Mouse (Mus musculus) gastrocnemius, adult 2 months (tissue): ENCODE data around the gene Tmem52. TPM values are rescaled to one million over a fixed set of nuclear protein-coding genes. Genes with fewer than 3 reads are reported as not detected.
A peak's percentile ranks its signal among the peaks of the same experiment; 100 is the strongest.
"Not testable (repeated sequence)": the region's sequence is repeated elsewhere in the genome, so short reads cannot be mapped to it uniquely, and the experiment has no call there.

Experiments used
- DNase-seq: peaks from one replicate; pipeline ENCODE4 v3.0.0; 2022
- H3K27ac ChIP-seq: fragments of 200-600 bp; 2 replicates; pipeline ENCODE4 v1.8.1; 2022; ENCODE audit warnings: mild to moderate bottlenecking
- H3K4me3 ChIP-seq: fragments of 200-600 bp; 2 replicates; pipeline ENCODE4 v1.8.1; 2022; ENCODE audit warnings: mild to moderate bottlenecking, moderate library complexity
- CTCF ChIP-seq: fragments of 200-600 bp; IDR thresholded peaks from 2 replicates; pipeline ENCODE4 v1.8.1; 2022; ENCODE audit warnings: antibody characterized with exemption, mild to moderate bottlenecking, moderate library complexity
- intact Hi-C: fragments of 180-260 bp; cut with DNase I; formaldehyde crosslinking; loops from one replicate; pipeline ENCODE4 v1.15.1; 2025
- total RNA-seq, 2 experiments: library from RNA; stranded (reverse); gene quantifications; 2 replicates each; pipeline ENCODE4 v1.2.3; 2021

Tmem52 gene
- total RNA-seq, 2 experiments from 2014 or later, result 215 to 248 TPM

DNA sequence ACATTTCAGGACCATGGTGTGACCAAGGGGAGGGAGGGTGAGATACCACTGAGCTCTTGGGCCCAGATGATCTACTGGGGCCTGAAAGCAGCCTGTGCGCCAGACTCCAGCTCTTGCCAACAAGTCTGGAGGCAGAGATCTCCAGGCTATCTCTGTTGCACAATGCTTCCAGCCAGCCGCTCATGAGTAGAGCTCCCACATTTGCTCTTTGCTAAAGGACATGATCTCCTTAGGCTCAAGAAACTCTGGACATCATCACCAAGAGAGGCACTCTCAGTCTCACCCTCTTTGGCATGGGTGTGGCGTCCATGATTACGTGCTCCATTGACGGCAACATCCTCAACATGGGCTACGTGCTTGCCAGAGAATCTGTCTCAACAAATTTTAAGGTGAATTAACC is 5.3 kb upstream of the Tmem52 start:
- no peak for TF ChIP-seq CTCF
- peak overlapping the region; percentile 79 for H3K27ac ChIP-seq
- no peak for DNase-seq
- H3K4me3 ChIP-seq, result no peak overlapping the region
- intact Hi-C loops, result no loop called here

DNA sequence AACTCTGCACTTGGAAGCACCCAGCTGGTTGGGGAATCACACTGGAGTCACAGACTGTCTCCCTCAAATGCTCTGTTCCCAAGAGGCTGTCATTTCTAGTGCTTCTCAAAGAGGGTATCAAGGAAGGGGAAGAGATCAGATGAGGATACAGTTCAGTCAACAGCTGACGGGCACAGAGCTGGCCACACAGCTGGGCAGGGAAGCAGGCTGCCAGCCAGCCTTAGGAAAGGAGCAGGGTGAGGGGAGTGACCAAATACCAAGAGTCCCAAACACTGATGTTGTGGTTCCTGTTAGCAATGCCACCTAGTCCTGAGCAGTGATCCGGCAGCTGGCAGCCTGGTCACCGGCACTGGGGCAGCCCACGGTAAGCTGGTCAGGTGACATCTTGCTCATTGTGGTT is 4.9 kb upstream of the Tmem52 start:
- Histone ChIP-seq H3K27ac (peak overlapping the region; percentile 79), H3K4me3 (no peak overlapping the region)
- no peak for DNase-seq
- intact Hi-C loops, result no loop called here
- no peak for TF ChIP-seq CTCF

DNA sequence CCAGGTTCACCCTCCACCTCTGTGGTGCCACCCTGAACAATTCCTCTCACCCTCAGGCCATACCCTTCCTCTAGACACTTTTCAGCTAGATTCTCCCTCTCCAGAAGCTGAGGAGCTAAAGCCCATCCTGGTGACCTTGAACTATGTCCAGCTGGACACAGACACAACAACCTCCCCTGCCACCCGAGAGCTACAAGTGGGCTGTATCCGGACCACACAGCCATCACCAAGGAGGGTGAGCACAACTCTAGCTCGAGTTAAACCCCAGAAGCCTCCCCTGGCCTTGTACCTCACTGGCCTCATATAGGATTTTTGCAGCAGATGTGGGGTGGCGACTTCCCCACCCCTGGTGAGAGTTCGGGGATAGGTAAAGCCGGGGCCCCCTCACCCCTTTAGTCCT is 3.3 kb upstream of the Tmem52 start:
- Histone ChIP-seq H3K4me3 (no peak overlapping the region), H3K27ac (peak overlapping the region; percentile 79)
- intact Hi-C loops, result loop anchor here (5.0 kb wide), 1 partner anchor 53 kb away; no protein-coding TSS in a partner anchor
- no peak for TF ChIP-seq CTCF
- DNase-seq, result no peak

DNA sequence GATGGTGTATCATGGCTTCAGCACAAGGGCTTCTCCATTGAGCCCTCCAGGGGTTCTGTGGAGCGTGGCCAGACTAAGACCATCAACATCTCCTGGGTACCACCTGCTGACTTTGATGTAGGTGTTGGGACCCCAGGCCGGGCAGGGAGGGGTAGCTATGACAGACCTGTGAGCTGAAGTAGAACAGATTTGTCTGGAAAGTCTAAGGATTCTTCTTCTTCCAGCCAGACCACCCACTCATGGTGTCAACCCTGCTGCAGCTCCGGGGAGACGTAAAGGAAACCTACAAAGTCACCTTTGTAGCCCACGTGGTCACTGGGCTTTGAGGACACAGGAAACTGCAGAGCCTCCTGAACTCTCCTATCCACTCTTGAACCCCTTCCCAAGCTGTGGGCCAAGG is 2.8 kb upstream of the Tmem52 start:
- TF ChIP-seq CTCF, result no peak
- no peak overlapping the region for H3K4me3 ChIP-seq
- no peak for DNase-seq
- intact Hi-C loops, result loop anchor here (5.0 kb wide), 1 partner anchor 54 kb away; no protein-coding TSS in a partner anchor
- H3K27ac ChIP-seq, result peak overlapping the region; percentile 12; the same call in 1 of the 2 replicates

DNA sequence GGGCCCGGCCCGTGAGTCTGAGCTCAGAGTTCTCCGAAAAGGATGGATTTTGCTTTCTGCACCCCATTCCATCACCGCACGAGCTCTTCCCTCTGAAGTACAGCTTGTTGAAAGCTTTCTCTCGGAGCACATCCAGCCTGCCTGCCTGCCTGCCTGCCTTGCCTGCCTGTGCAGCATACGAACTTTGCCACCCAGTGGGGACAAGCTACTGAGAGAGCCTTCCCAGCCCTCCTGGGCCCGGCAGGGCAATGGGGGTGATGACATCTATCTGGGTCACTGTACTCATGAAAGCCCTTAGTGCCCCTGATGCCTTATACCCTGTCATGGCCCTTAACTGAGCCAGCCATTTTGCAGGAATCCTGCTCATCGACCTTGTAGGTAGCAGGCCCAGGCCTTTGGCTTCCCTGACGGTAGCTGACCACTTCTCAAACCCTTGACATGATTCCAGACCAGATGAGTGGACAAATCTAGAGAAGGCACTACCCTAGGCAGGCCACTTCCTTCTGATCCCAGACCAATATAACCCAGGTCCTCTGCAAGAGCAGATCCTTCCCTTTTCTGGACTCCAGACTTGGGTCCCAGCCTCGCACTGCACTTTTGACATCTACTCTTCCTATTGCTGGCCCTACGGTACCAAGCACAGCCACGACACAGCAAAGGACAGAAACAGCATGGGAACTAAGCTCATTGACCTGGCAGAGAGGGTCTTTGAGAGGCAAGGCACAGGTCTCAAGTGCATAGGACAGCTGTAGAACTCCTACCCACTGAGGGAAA is 1.5 kb upstream of the Tmem52 start:
- Histone ChIP-seq H3K27ac (peak overlapping the region; percentile 98), H3K4me3 (peak overlapping the region; percentile 83)
- no peak for TF ChIP-seq CTCF
- DNase-seq, result peak; percentile 49
- intact Hi-C loops, result loop anchor here (5.0 kb wide), 1 partner anchor 55 kb away; no protein-coding TSS in a partner anchor

DNA sequence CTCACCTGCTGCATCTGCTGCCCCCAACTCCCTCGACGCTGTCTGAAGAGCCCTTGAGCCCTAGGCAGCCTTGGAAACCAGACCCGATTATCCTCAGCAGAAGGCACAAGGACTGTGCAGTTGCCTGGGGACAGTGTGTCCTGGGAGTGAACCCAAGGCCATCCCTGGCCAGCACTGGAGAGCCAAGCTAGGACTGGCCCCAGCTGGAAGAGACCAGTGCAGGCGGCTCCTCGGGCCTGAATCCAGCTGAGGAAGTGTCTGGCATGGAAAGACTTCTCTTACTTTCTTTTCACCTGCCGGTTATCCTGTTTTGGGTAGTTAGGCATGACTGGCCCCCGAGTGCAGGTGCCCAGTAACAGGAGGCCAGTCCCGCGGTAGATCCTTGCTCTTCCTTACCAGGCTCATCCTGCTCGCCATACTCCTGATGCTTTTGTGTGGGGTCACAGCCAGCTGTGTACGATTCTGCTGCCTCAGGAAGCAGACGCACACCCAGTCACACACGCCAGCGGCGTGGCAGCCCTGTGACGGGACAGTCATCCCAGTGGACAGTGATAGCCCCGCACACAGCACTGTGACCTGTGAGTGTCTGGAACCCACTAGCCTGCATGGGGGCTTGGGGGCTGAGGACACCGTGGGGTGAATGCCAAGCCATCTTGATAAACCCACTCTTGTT is 812 bp downstream of the Tmem52 start:
- peak overlapping the region; percentile 98 for H3K27ac ChIP-seq
- peak overlapping the region; percentile 83 for H3K4me3 ChIP-seq
- TF ChIP-seq CTCF, result no peak
- intact Hi-C loops, result loop anchor here (5.0 kb wide), 1 partner anchor 57 kb away; no protein-coding TSS in a partner anchor
- DNase-seq, result peak; percentile 95

DNA sequence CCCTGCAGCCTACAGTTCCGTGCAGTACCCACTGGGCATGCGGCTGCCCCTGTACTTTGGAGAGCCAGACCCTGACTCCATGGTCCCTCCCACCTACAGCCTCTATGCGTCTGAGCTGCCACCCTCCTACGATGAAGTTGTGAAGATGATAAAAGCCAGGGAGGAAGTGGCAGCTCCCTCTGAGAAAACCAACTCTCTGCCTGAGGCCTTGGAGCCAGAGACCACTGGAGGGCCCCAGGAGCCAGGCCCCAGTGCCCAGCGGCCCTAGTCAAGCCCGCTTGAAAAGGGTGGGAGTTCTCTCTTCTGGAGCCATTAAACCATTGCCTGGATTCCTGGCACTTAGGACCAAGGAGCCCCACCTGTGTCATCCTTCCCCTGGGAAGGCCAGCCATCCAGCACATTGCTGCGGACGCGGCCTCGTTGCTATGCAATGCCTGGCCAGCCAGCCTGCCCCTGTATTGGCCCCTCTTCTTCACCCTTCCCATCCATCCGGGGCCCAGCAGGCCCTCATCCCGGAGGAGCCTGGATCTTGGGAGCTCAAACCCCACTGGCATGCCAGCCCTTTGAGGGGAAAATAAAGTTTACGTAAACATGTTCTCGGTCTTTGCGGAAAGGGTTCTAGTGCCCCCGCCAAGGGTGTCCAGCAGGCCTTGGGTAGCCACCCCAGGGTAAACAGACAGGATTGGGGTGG is 1.5 kb downstream of the Tmem52 start:
- Histone ChIP-seq H3K4me3 (peak overlapping the region; percentile 83), H3K27ac (peak overlapping the region; percentile 98)
- TF ChIP-seq CTCF, result no peak
- DNase-seq, result no peak
- intact Hi-C loops, result no loop called here

DNA sequence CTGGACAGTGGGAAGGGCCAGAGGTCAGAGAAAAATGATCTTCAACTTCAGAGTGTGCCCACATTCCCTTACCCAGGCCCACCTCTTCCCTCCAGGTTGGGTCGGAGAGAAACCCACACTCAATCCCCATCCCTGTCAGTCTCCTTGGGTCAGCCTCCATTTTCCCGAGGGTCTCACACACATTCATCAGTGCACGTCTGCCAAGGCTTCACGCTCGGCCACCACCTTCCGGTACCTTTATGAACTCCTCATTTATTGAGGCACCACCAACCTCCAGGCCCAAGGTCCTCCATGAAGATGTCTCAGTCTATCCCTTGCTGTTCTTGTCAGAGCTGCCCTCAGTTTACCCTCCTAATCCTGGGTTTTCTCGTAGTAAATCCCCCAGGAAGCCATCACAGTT is 2.1 kb downstream of the Tmem52 start:
- H3K4me3 ChIP-seq, result peak overlapping the region; percentile 83
- no peak for TF ChIP-seq CTCF
- intact Hi-C loops, result no loop called here

DNA sequence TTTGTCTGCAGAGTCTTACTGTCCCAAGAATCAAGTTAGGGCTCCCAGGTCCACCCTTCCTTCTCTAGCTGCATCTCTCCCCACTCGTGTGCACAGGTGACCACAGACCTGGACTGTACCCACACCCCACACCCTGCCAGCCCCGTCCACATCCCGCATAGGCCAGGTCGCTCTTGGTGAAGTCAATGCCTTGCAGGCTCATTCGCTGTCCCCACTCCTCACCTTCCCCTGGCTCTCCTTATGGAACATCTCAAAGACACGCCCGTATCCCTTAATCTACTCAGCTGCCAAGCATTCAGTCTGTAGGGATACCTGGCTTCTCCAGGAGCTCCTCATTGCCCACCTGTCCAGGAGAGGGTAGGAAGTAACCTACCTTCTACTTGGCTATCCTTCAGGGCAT is 2.5 kb downstream of the Tmem52 start:
- DNase-seq, result no peak
- Histone ChIP-seq H3K27ac (peak overlapping the region; percentile 98), H3K4me3 (no peak overlapping the region)
- no peak for TF ChIP-seq CTCF
- intact Hi-C loops, result no loop called here

More for the DNA sequence above, 2.1 kb downstream of the Tmem52 start:
- no peak for DNase-seq
- peak overlapping the region; percentile 98 for H3K27ac ChIP-seq

DNA sequence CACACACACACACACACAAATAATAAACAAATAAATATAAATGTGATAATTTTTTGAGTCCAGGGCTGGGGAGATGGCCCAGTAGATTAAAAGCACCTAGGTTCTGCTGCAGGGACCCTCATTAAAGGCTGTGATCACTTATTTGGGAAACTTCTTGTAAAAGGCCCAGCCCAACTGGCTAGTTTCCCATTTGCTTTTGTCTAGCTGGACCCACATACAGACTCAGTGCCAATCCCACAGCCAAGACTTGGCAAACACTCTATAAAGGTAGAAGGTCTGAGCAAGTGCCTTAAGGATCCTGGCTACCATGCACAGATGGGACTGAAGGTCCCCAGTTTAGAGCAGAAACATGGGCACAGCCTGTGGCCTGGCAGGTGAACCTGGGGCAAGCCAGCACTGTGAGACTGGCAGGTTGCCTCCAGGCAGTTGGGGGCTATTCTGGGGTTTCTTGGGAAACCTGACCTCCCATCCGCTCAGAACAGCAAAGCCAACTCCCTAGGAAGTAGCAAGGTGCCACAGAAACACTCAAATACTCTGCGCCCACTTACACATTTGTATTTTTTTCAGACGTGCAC is 3.9 kb downstream of the Tmem52 start:
- intact Hi-C loops, result no loop called here
- Histone ChIP-seq H3K27ac (peak overlapping the region; percentile 98), H3K4me3 (peak overlapping the region; percentile 26; the same call in 1 of the 2 replicates)
- DNase-seq, result peak; percentile 86
- no peak for TF ChIP-seq CTCF

DNA sequence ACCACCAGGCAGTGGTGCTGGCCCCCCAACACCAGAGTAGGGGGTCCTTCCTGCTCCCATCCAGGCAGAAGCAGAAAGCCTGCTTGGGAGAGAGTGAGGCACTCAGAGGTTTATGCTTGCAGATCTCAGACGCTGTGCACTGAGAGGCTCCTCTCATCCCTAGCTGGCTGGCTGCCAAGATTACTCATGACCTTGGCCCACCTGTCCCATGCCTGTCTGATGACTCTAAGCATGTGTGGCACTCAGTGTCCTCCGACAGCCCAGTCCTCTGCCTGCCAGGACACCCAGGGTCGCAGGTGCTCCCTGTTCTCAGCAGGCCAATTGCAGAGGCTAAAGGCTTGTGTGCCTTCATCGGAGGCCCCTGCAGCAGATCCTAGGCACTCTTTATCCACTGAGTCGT is 4.4 kb downstream of the Tmem52 start:
- no peak for TF ChIP-seq CTCF
- H3K27ac ChIP-seq, result peak overlapping the region; percentile 98
- peak overlapping the region; percentile 26; the same call in 1 of the 2 replicates for H3K4me3 ChIP-seq
- intact Hi-C loops, result no loop called here
- peak; percentile 87 for DNase-seq

DNA sequence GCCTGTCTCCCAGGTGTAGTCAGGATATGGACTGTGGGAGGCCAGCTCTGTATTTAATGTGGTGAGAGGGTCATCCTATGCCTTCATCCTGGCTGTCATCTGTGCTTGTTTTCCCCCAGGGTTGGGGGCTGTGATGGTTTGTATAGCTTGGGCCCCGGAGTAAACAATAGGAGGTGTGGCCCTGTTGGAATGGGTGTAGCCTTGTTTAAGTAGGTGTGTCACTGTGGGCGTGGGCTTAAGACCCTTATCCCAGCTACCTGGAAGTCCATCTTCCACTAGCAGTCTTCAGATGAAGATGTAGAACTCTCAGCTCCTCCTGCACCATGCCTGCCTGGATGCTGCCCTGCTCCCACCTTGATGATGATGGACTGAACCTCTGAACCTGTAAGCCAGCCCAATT is 4.9 kb downstream of the Tmem52 start:
- H3K27ac ChIP-seq, result peak overlapping the region; percentile 98
- H3K4me3 ChIP-seq, intact Hi-C loops, DNase-seq: not testable (repeated sequence)
